Mouse (Mus musculus) layer of hippocampus, postnatal 25 days (tissue): ENCODE results near the gene Tmem106c. TPM values are rescaled to one million over a fixed set of nuclear protein-coding genes. Genes with fewer than 3 reads are reported as not detected.

ENCODE experiments used
- DNase-seq, 2 experiments: peaks; one replicate each; pipeline ENCODE4 v3.0.0; 2022; ENCODE audit warnings: mixed read lengths in 2 of 2, low spot score in 1 of 2; ENCODE audit errors: extremely low spot score in 1 of 2
- total RNA-seq, 2 experiments: library from RNA; stranded (reverse); gene quantifications; 2 replicates each; pipeline ENCODE4 v1.2.3; 2021

Gene Tmem106c
- total RNA-seq, 2 experiments from 2014 or later: 26.8 to 27.2 TPM

- DNase-seq: peak in 1 of 2 experiments; percentile 27
Observed at GRCm38 (mm10) chr15:97996716-97997256, 32.8 kb downstream of the Tmem106c start.

GRCm38 (mm10) chr15:97999546-97999945 lies 35.5 kb downstream of the Tmem106c start:
- DNase-seq: no peak

DNA sequence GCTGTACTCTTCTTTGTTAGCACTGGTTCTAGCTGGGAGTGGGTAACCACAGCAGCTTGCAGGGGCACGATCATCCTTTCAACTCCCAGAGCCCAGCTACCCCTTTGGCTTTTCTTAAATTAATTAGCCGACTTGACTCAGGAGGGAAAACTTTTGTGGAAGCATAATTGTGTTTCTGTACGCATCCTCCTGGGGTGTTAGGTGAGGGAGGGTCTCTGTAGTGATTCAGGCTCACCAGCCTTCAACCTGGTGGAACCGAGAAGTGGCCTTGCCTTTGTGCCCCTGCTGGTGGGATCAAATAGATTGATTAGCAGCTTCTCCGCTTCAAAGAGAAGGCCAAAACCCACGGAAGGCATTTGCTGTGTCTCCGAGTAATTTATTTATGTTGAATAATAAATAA lies 36.0 kb downstream of the Tmem106c start:
- no peak for DNase-seq

GRCm38 (mm10) chr15:98001321-98002112 lies 37.5 kb downstream of the Tmem106c start:
- DNase-seq: no peak

DNA sequence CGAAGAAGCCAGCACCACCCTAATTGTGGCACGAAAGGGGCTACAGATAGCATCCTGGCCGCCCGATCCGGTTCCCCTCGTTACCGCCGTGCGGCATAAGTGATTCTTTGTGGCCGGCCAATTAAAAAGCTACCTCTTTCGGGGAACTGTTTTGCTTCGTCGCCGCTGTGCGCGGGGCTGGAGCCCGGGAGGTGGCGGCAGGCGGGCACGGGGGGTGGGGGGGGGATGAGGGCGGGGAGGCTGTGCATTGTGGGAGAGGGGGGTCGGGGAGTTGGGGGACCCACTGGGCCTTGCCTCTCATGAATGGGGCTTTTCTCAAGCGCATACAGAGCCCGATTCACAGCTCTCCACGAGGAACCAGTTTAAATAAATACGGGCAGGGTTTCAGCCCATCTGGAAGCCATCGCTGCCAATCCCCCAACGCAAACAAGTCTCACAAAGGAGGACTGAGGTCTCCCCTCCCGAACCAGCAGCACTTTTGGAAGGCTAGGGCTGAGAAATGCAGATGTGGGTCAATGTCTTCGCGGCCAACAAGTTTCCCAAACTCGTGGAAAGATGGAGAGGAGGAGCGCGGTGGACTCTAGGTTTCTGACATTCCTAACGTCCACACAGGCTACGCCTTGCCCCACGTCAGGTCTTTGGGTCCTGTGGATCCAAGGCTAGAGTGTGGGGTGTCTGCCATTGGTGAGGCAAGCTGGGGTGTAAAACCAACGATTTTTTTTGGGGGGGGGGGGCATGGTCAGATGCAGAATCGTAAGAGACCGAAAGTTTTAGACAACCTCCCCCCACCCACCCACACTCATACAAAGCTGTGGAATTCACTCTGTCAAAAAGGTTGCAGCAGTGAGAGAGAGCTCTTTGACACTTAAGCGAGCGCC lies 38.4 kb downstream of the Tmem106c start:
- DNase-seq: no peak

- no peak for DNase-seq
Observed at GRCm38 (mm10) chr15:98002991-98003821, 39.2 kb downstream of the Tmem106c start.

- no peak for DNase-seq
Observed at GRCm38 (mm10) chr15:98003822-98004739, 40.1 kb downstream of the Tmem106c start, which contains the start of gene Col2a1. Gene Col2a1, minus strand, starts transcription at chr15:98004695.

- DNase-seq: no peak
Observed at GRCm38 (mm10) chr15:98004740-98005159, 40.8 kb downstream of the Tmem106c start.

DNA sequence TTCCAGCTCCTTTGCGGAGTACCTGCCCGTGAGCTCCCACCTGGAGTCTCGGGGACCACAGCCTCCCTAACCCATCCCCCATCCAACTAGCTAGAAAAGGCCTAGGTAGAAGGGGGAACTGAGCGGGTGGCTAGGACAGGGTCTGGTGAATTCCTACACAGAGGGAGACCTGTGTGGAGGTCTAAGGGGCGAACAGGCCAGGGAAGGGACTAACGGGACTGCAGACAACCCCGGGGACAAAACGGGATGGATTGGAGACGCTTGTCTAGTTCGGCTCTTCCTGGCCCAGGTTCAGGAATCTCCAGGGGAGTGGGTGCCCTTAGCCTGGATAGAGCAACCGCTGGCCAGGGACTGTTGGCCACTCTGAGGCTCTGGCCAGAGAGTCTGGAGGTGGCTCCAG lies 41.2 kb downstream of the Tmem106c start:
- no peak for DNase-seq

GRCm38 (mm10) chr15:98012810-98013209 lies 48.8 kb downstream of the Tmem106c start:
- DNase-seq: no peak

GRCm38 (mm10) chr15:98017925-98018324 lies 53.9 kb downstream of the Tmem106c start:
- DNase-seq: no peak

DNA sequence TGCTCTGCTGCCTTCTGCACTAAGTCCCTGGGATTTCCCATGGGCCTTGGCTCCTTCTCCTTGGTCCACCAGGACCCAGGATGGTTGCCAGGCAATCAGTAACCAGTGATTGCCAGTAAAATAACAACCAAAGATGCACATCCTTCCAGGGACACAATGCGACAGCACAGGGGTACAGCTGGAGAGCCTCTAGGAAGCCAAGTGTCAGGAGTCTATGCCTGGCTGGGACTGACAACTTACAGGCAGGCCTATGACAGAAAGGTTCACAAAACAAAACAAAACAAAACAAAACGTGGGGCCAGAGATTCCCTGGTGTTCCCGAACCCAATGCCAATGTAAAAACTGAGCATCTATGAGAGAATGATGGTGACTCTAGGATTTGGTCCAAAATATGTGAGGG lies 55.0 kb downstream of the Tmem106c start:
- no peak for DNase-seq

Other genes starting within 250 kb of the Tmem106c start
- gene Endou, start 232.9 kb upstream of the Tmem106c start, total RNA-seq: under 1 TPM; 0.59 to 0.71 TPM
- 10 to 100 TPM; 36.3 to 40.3 TPM for gene Rapgef3, start 196.2 kb upstream of the Tmem106c start, total RNA-seq
- gene Slc48a1, start 185.7 kb upstream of the Tmem106c start, total RNA-seq: 100 to 1,000 TPM; 151 to 169 TPM
- gene Hdac7, start 119.7 kb upstream of the Tmem106c start, total RNA-seq: 10 to 100 TPM; 15.6 to 30.1 TPM
- gene Vdr, start 53.6 kb upstream of the Tmem106c start, total RNA-seq: under 1 TPM in 1 of 2 experiments, not detected in 1; 0.07 TPM
- gene Col2a1, start 40.5 kb downstream of the Tmem106c start, total RNA-seq: 1 to 10 TPM in 1 of 2 experiments, under 1 TPM in 1; 0.42 to 1.0 TPM
- 100 to 1,000 TPM; 348 to 370 TPM for gene Pfkm, start 128.4 kb downstream of the Tmem106c start, total RNA-seq
- 10 to 100 TPM; 10.8 to 12.6 TPM for gene Senp1, start 129.5 kb downstream of the Tmem106c start, total RNA-seq
- 10 to 100 TPM; 48.7 to 53.0 TPM for gene Asb8, start 201.4 kb downstream of the Tmem106c start, total RNA-seq
- 10 to 100 TPM; 10.9 to 12.4 TPM for gene Ccdc184, start 203.0 kb downstream of the Tmem106c start, total RNA-seq
- gene Olfr288, start 231.3 kb downstream of the Tmem106c start, total RNA-seq: not detected